Mouse (Mus musculus) CH12.LX (cell line): Measurements from ENCODE around the gene Tbccd1. TPM values are rescaled to one million over a fixed set of nuclear protein-coding genes. Genes with fewer than 3 reads are reported as not detected.

Source experiments
- DNase-seq: peaks from one replicate; pipeline ENCODE4 v3.0.0-alpha.2; 2013; ENCODE audit errors: extremely low read depth
- H3K27ac ChIP-seq: 2 replicates; pipeline ENCODE4 v1.5.1; 2012; ENCODE audit warnings: low read depth, mild to moderate bottlenecking, control low read depth, moderate library complexity; ENCODE audit not compliant: insufficient read depth
- H3K27me3 ChIP-seq: replicated peaks from 2 replicates; pipeline ENCODE3; 2012; ENCODE audit warnings: inconsistent platforms
- H3K36me3 ChIP-seq, 2 experiments: replicated peaks in 1 of 2; 2 replicates each; pipeline versions ENCODE3 to v1.6.1; 2012; ENCODE audit warnings: inconsistent platforms in 1 of 2, low read length in 1 of 2, mild to moderate bottlenecking in 1 of 2, mixed read lengths in 1 of 2, moderate library complexity in 1 of 2; ENCODE audit not compliant: control insufficient read depth in 1 of 2, insufficient read depth in 1 of 2
- H3K4me1 ChIP-seq, 2 experiments: 2 replicates each; pipeline ENCODE4 v1.6.1; 2012; ENCODE audit warnings: inconsistent platforms in 1 of 2, moderate library complexity in 1 of 2; ENCODE audit not compliant: insufficient read depth in 2 of 2, control insufficient read depth in 1 of 2
- H3K4me2 ChIP-seq: 2 replicates; pipeline ENCODE4 v1.6.1; 2012; ENCODE audit warnings: low read depth, mild to moderate bottlenecking, control low read depth; ENCODE audit not compliant: poor library complexity, insufficient read depth, severe bottlenecking
- H3K4me3 ChIP-seq, 3 experiments: fragments of 150-350 bp in 1 of 3; sonication (generic) in 1 of 3; replicated peaks in 1 of 3; 2 replicates each; pipeline versions ENCODE3 to v1.5.1; 2011 to 2012; ENCODE audit warnings: low read depth in 2 of 3, low read length in 2 of 3, mild to moderate bottlenecking in 2 of 3, moderate library complexity in 2 of 3, control low read depth in 1 of 3, improper control_type of control experiment in 1 of 3, inconsistent platforms in 1 of 3, mixed read lengths in 1 of 3; ENCODE audit not compliant: poor library complexity in 1 of 3
- H3K79me2 ChIP-seq: replicated peaks from 2 replicates; pipeline ENCODE4 v1.6.1; 2012; ENCODE audit warnings: mild to moderate bottlenecking, moderate library complexity; ENCODE audit not compliant: control insufficient read depth, poor library complexity, insufficient read depth, severe bottlenecking; ENCODE audit errors: extremely low read depth
- H3K9ac ChIP-seq: 2 replicates; pipeline ENCODE4 v1.6.1; 2012; ENCODE audit warnings: low read depth, mild to moderate bottlenecking, control low read depth, moderate library complexity; ENCODE audit not compliant: insufficient read depth
- H3K9me3 ChIP-seq: replicated peaks from 2 replicates; pipeline ENCODE3; 2012; ENCODE audit warnings: low read length, inconsistent platforms, mixed read lengths
- BHLHE40 ChIP-seq: IDR thresholded peaks from 2 replicates; pipeline ENCODE4 v1.6.1; 2011; ENCODE audit warnings: mild to moderate bottlenecking, low read depth, low read length, improper control_type of control experiment
- E2F4 ChIP-seq: IDR thresholded peaks from 2 replicates; pipeline ENCODE4 v1.6.1; 2011; ENCODE audit warnings: low read depth, low read length, improper control_type of control experiment; ENCODE audit not compliant: insufficient replicate concordance
- ELF1 ChIP-seq: IDR thresholded peaks from 2 replicates; pipeline ENCODE4 v1.6.1; 2014; ENCODE audit warnings: low read depth, mild to moderate bottlenecking, inconsistent platforms, low read length, improper control_type of control experiment
- GABPA ChIP-seq: IDR thresholded peaks from 2 replicates; pipeline ENCODE4 v1.6.1; 2012; ENCODE audit warnings: low read depth, low read length, improper control_type of control experiment, inconsistent platforms; ENCODE audit not compliant: insufficient replicate concordance
- JUND ChIP-seq: conservative IDR thresholded peaks from 2 replicates; pipeline ENCODE4 v1.6.1; 2011; ENCODE audit warnings: low read depth, low read length, improper control_type of control experiment
- MEF2A ChIP-seq: IDR thresholded peaks from 2 replicates; pipeline ENCODE4 v1.6.1; 2014; ENCODE audit warnings: low read depth, mild to moderate bottlenecking, inconsistent platforms, low read length, improper control_type of control experiment, borderline replicate concordance
- PAX5 ChIP-seq: IDR thresholded peaks from 2 replicates; pipeline ENCODE4 v1.6.1; 2012; ENCODE audit warnings: low read length, inconsistent platforms, mixed read lengths
- RAD21 ChIP-seq: IDR thresholded peaks from 2 replicates; pipeline ENCODE4 v1.6.1; 2011; ENCODE audit warnings: low read depth, mild to moderate bottlenecking, low read length, improper control_type of control experiment, moderate library complexity
- SMC3 ChIP-seq: IDR thresholded peaks from 2 replicates; pipeline ENCODE4 v1.6.1; 2011; ENCODE audit warnings: low read depth, low read length, improper control_type of control experiment
- TCF12 ChIP-seq: IDR thresholded peaks from 2 replicates; pipeline ENCODE4 v1.6.1; 2014; ENCODE audit warnings: low read depth, mild to moderate bottlenecking, inconsistent platforms, low read length, improper control_type of control experiment
- USF2 ChIP-seq: conservative IDR thresholded peaks from 2 replicates; pipeline ENCODE4 v1.6.1; 2011; ENCODE audit warnings: low read depth, low read length, improper control_type of control experiment
- ZC3H11A ChIP-seq: IDR thresholded peaks from 2 replicates; pipeline ENCODE4 v1.6.1; 2012; ENCODE audit warnings: low read depth, mild to moderate bottlenecking, inconsistent platforms, low read length, improper control_type of control experiment
- ZKSCAN1 ChIP-seq: IDR thresholded peaks from 2 replicates; pipeline ENCODE4 v1.6.1; 2012; ENCODE audit warnings: low read depth, inconsistent platforms, low read length, improper control_type of control experiment, borderline replicate concordance
- dilution Hi-C: fragments of 300-500 bp; cut with MboI; formaldehyde crosslinking; loops from 2 replicates; pipeline ENCODE4 v1.14.3; 2020; ENCODE audit warnings: low sequenced_read_pairs; ENCODE audit not compliant: extremely low pct_unique_long_range_greater_than_20kb, extremely low pct_ligation_motif_present
- in situ Hi-C: fragments of 300-500 bp; cut with MboI; formaldehyde crosslinking; loops from 3 replicates; pipeline ENCODE4 v1.14.3; 2019; ENCODE audit warnings: low sequenced_read_pairs, low pct_ligation_motif_present, low pct_unique_long_range_greater_than_20kb, mixed read lengths
- polyA plus RNA-seq: library from polyadenylated mRNA; unstranded; fragments of >175 nt; gene quantifications from 2 replicates; pipeline ENCODE4 v1.2.1, GENCODE M21; 2012; ENCODE audit warnings: low read depth; ENCODE audit not compliant: insufficient read length
- total RNA-seq, 2 experiments: library from RNA; depleted of rRNA; stranded (reverse); fragments of 300-350 nt in 1 of 2; fragments of >200 nt in 1 of 2; gene quantifications; 2 replicates each; pipeline ENCODE4 v1.2.3; 2012 to 2014

Tbccd1 gene
- total and polyA plus RNA-seq, 3 experiments: 15.1 to 19.9 (median 16.6) TPM

DNA sequence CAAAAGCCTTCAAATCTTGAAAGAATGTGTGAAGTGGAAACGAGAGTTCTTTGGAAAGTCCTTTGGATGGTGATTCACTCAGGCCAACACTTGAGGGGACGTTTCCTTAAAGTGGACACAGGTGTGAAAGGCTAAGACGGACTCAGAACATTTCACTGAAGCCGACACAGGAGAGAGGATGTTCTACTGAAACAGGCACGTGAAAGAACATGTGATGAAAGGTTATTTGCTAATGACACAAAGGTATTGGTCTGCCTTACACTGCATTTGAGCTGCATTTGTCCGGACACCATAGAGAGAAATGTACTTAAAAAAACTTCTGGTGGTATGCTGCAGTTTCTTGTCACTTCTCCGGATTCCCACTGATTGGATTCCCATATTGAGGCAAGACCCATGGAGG, 21.2 kb upstream of the Tbccd1 start:
- TF ChIP-seq BHLHE40 (0 out of 2 replicates have a peak, but pooled peaks have one; percentile 36), ZKSCAN1 (no peak)
- no peaks in the 10 kb centered on the region for H3K9me3 ChIP-seq
- dilution Hi-C loops: no loop called here
- no peak overlapping the region for H3K4me3 ChIP-seq
- peaks cover 0 to 15% of the 10 kb centered on the region in 2 experiments for H3K36me3 ChIP-seq
- no peak for DNase-seq
- H3K4me2 ChIP-seq: no peak overlapping the region
- H3K27me3 ChIP-seq: no peaks in the 10 kb centered on the region
- H3K4me1 ChIP-seq: peaks cover 6 to 40% of the 10 kb centered on the region in 2 experiments; a peak in 3 of 4 replicates
- H3K79me2 ChIP-seq: no peaks in the 10 kb centered on the region
- in situ Hi-C loops: loop anchor here (5.0 to 25.0 kb wide), 2 partner anchors 74 to 559 kb away; partner anchors contain the start of genes Hrg and Rtp1
- no peak overlapping the region for H3K27ac ChIP-seq
- no peak overlapping the region for H3K9ac ChIP-seq

DNA sequence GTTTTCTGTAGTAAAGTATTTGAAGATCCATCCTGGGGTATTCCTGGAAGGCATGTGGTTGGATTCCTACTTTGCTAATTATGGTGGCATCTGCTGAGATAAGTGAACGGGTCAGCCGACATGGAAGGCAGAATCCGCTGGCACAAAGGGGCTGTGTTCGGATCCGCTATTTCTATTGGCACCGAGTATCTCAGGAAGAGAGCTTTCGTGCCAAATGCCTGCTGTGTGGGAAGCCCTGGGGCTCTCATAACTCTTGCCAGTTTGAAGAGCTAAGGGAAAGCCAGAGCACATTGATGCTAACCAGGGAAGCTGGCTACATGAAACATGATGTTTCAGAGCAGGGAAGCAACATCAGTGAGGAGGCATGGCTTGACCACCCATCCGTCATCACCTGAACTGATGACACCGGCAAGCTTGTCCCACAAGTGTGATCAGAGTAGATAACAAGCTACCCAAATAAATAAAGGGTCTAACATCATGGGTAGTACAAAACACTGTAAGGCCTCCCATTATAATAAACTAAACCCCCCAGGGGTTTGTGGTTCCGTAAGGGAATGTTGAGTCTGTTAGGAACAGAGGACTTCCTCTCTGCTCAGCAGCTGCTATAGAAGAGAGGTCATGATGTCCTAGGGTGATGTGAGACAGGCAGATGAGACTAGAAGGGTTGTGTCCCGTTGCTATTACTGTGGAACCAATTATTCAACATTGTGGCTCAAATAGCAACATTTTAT, 20.4 kb upstream of the Tbccd1 start:
- dilution Hi-C loops (no loop called here), in situ Hi-C loops (loop anchor here (5.0 to 25.0 kb wide), 2 partner anchors 74 to 559 kb away; partner anchors contain the start of genes Hrg and Rtp1)
- Histone ChIP-seq H3K4me1 (peaks cover 6 to 31% of the 10 kb centered on the region in 2 experiments; a peak in 3 of 4 replicates), H3K9me3 (no peaks in the 10 kb centered on the region), H3K9ac (no peak overlapping the region), H3K27ac (no peak overlapping the region), H3K79me2 (no peaks in the 10 kb centered on the region), H3K4me2 (no peak overlapping the region), H3K27me3 (no peaks in the 10 kb centered on the region), H3K4me3 (no peak overlapping the region), H3K36me3 (peaks cover 6 to 24% of the 10 kb centered on the region in 2 experiments)
- no peak for DNase-seq
- TF ChIP-seq SMC3 (no peak), JUND (no peak), USF2 (no peak), PAX5 (no peak), GABPA (no peak), MEF2A (no peak), E2F4 (no peak), TCF12 (no peak), ZC3H11A (no peak), RAD21 (no peak), ELF1 (no peak)
